Mouse (Mus musculus) heart, embryonic 16.5 days (tissue): ENCODE data around the gene Thoc5. TPM values are rescaled to one million over a fixed set of nuclear protein-coding genes. Genes with fewer than 3 reads are reported as not detected.

Experiments
- ATAC-seq: fragments of 200-750 bp; cut with Nextera tagmentation; replicated peaks from 2 replicates; pipeline ENCODE4 v1.8.0; 2017; ENCODE audit warnings: moderate number of reproducible peaks; ENCODE audit not compliant: insufficient read depth, low FRiP score; ENCODE audit errors: extremely low read depth
- H3K27ac ChIP-seq: fragments of 300-500 bp; sonication (generic); 2 replicates; pipeline ENCODE4 v1.5.1; 2014; ENCODE audit warnings: mild to moderate bottlenecking, low read length, control low read depth, moderate library complexity
- H3K27me3 ChIP-seq: fragments of 300-500 bp; sonication (generic); 2 replicates; pipeline ENCODE4 v1.6.1; 2014; ENCODE audit warnings: low read length, mixed read lengths; ENCODE audit not compliant: control insufficient read depth, insufficient read depth
- H3K36me3 ChIP-seq: fragments of 300-500 bp; sonication (generic); 2 replicates; pipeline ENCODE4 v1.6.1; 2014; ENCODE audit not compliant: control insufficient read depth, insufficient read depth
- H3K4me1 ChIP-seq: fragments of 300-500 bp; sonication (generic); 2 replicates; pipeline ENCODE4 v1.6.1; 2014; ENCODE audit warnings: low read length, mixed read lengths; ENCODE audit not compliant: control insufficient read depth, insufficient read depth
- H3K4me2 ChIP-seq: fragments of 300-500 bp; sonication (generic); 2 replicates; pipeline ENCODE4 v1.6.1; 2014; ENCODE audit warnings: low read depth, mild to moderate bottlenecking, control low read depth, low read length
- H3K4me3 ChIP-seq: fragments of 300-500 bp; sonication (generic); 2 replicates; pipeline ENCODE4 v1.5.1; 2014; ENCODE audit warnings: mild to moderate bottlenecking, control low read depth, low read length
- H3K9ac ChIP-seq: fragments of 300-500 bp; sonication (generic); 2 replicates; pipeline ENCODE4 v1.6.1; 2014; ENCODE audit warnings: low read length, control low read depth
- H3K9me3 ChIP-seq: fragments of 300-500 bp; sonication (generic); replicated peaks from 2 replicates; pipeline ENCODE4 v1.6.1; 2016; ENCODE audit warnings: low read length; ENCODE audit not compliant: control insufficient read depth
- WGBS: fragments of 180-500 bp; shearing (Covaris S2); extraction: QIAGEN DNeasy Blood & Tissue Kit; methylation state at CpG from one replicate; pipeline ENCODE4 v1.1.7; 2014; 5-methylcytosine and 5-hydroxymethylcytosine counted together
- polyA plus RNA-seq: library from polyadenylated mRNA; unstranded; fragments of >200 nt; fragmentation: Nextera tagmentation; extraction: Ambion mirVana; gene quantifications from 2 replicates; pipeline ENCODE4 v1.2.1, GENCODE M21; 2015

The Thoc5 gene
- polyA plus RNA-seq = 23.4 and 25.9 TPM in 2 replicates

DNA sequence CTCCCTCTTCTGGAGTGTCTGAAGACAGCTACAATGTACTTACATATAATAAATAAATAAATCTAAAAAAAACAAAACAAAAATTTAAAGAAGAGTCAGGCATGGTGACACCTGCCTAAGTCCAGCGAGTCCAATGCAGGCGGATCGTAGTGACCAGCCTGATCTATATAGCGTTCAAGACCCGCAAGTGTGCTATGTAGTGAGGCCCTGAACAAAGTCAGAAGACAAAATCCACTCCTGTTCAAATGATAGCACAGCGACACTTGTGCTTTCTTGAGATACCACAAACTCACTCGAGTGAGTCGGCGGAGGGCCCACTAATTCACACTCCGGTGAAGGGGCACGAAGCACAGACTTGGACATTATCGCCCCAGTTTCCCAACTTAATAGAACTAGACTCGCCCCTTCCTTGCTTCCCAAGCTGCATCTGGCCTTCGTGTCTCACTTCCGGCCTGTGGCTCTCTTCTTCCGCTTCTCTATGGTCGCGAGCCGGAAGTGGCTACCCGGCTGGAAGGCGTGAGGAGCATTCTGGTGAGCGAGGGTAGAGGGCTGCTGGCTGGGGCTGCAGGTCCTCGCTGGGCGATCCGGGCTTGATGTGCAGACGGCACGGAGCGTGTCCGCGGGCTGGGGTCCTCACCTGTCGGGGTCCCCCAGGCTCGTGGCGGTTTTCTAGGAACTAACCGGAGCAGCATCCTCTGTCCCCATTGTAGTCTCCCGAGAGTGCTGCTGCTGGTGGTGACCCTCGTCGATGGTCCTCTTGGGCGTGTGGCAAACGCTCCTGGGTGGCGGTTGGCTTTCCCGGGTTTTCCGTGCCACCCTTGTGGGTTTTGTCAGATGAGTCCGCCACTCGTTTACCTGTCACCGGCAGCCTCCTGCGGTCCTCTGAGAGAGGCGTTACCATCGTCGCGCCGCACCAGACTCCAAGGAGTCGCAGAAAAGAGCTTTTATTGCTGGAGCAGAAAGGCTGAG lies at the start of gene Thoc5:
Gene Thoc5, plus strand, starts transcription at position 473 of the 969 bp plus-strand sequence.
- H3K36me3 ChIP-seq = peaks cover 3% of the 10 kb centered on the region; the same call in 1 of the 2 replicates
- peak within 1 kb of the TSS; percentile 90 for H3K9ac ChIP-seq
- peak within 1 kb of the TSS; percentile 76 for H3K27ac ChIP-seq
- peak within 1 kb of the TSS; percentile 94 for H3K4me3 ChIP-seq
- H3K27me3 ChIP-seq = no peaks in the 10 kb centered on the region
- peaks cover 7% of the 10 kb centered on the region for H3K4me1 ChIP-seq
- WGBS = 3% methylated on average over 52 of the region's 52 CpGs
- H3K9me3 ChIP-seq = no peaks in the 10 kb centered on the region
- ATAC-seq = peak; percentile 83
- H3K4me2 ChIP-seq = peak within 1 kb of the TSS; percentile 99

DNA sequence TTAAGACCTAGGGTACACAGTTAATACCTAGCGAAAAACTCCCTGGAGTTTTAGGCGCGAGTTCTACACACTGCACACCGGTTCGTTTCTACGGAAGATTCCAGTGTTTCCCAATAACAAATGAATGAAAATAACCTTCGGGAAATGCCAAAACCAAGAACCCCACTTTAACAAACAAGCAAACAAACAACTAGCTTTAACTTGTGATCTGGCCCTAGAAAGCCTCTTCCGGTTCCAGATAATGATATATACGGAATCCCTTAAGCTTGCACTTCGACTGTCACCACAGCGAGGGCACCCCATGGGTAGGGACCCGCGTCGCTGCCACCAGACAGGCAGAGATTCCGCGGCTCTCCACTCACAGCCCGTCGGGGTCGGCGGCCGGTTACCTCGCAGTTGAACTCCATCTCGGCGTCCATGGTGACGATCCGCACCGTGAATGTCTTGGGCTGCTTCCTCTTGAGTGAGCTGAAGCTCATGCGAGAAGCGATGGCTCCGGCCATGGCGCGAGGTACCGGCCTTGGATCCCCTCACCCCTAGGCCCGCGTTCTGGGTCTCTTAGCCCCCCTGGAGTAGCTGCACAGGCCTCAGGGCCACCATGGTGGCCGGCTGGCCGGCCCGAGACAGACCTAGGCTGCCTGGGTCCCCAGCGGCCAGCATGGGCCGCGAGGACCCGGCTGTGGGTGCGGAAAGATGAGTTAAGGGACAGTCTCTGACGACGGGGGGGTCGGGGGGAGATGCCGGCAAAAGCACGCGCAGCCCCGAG lies 46.5 kb upstream of the Thoc5 start:
- H3K27ac ChIP-seq = peak overlapping the region; percentile 91
- no peaks in the 10 kb centered on the region for H3K36me3 ChIP-seq
- peaks cover 5% of the 10 kb centered on the region for H3K4me1 ChIP-seq
- WGBS = under 1% methylated on average over 50 of the region's 50 CpGs
- peak; percentile 14 for ATAC-seq
- H3K9me3 ChIP-seq = no peaks in the 10 kb centered on the region; the same call in 1 of the 2 replicates
- H3K9ac ChIP-seq = peak overlapping the region; percentile 100
- H3K4me2 ChIP-seq = peak overlapping the region; percentile 74
- H3K4me3 ChIP-seq = peak overlapping the region; percentile 99
- H3K27me3 ChIP-seq = no peaks in the 10 kb centered on the region

GRCm38 (mm10) chr11:4849258-4849943 lies 45.7 kb upstream of the Thoc5 start, which contains the start of gene Nf2:
Gene Nf2 (minus strand): TSS chr11:4849536.
- Histone ChIP-seq H3K27me3 (no peaks in the 10 kb centered on the region), H3K4me2 (peak within 1 kb of the TSS; percentile 74), H3K36me3 (no peaks in the 10 kb centered on the region), H3K27ac (peak within 1 kb of the TSS; percentile 91), H3K4me1 (peaks cover 5% of the 10 kb centered on the region), H3K9me3 (no peaks in the 10 kb centered on the region; the same call in 1 of the 2 replicates), H3K9ac (peak within 1 kb of the TSS; percentile 100), H3K4me3 (peak within 1 kb of the TSS; percentile 99)
- under 1% methylated on average over 52 of the region's 60 CpGs for WGBS
- peak; percentile 99 for ATAC-seq

DNA sequence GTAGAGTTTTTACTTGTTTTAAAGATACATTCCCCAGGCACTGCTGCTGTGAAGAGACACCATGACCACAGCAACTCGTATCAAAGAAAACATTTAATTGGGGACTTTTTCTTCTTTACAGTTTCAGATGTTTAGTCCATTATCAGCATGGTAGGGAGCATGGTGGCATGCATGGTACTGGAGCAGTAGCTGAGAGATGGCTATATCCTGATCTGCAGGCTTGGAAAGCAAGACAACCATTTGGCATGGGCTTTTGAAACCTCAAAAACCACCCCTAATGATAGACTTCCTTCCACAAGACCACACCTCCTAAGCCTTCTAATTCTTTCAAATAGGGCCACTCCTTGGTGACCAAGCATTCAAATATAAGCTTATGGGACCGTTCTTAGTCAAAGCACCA lies 44.7 kb upstream of the Thoc5 start:
- 97% methylated on average over 2 of the region's 2 CpGs for WGBS
- H3K4me3 ChIP-seq = no peak overlapping the region

DNA sequence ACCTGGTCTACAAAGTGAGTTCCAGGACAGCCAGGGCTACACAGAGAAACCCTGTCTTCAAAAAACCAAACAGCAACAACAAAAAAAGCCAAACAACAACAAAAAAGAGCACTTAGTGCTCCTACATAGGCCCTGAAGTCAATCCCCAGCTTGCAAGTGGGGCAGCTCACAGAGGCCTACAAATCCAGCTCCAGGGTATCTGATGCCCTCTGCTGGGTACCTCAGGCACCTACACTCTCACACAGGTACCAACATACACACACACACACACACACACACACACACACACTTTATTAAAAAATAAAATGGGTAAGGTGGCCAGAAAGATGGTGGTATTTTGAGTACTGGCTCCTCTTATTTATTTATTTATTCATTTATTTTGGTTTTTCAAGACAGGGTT lies 42.1 kb upstream of the Thoc5 start:
- H3K4me1 ChIP-seq = peaks cover under 1% of the 10 kb centered on the region
- H3K9me3 ChIP-seq = no peaks in the 10 kb centered on the region; the same call in 1 of the 2 replicates
- no peak overlapping the region for H3K27ac ChIP-seq
- no peak overlapping the region for H3K9ac ChIP-seq
- no peaks in the 10 kb centered on the region for H3K27me3 ChIP-seq
- H3K36me3 ChIP-seq = no peaks in the 10 kb centered on the region
- no peak overlapping the region for H3K4me3 ChIP-seq
- H3K4me2 ChIP-seq = no peak overlapping the region
- ATAC-seq = no peak

More for the DNA sequence above, 44.7 kb upstream of the Thoc5 start:
- H3K4me1 ChIP-seq = peaks cover 5% of the 10 kb centered on the region
- no peak overlapping the region for H3K27ac ChIP-seq
- no peaks in the 10 kb centered on the region for H3K36me3 ChIP-seq
- H3K9me3 ChIP-seq = no peaks in the 10 kb centered on the region; the same call in 1 of the 2 replicates
- H3K4me2 ChIP-seq = no peak overlapping the region
- H3K27me3 ChIP-seq = no peaks in the 10 kb centered on the region
- no peak for ATAC-seq
- H3K9ac ChIP-seq = no peak overlapping the region

DNA sequence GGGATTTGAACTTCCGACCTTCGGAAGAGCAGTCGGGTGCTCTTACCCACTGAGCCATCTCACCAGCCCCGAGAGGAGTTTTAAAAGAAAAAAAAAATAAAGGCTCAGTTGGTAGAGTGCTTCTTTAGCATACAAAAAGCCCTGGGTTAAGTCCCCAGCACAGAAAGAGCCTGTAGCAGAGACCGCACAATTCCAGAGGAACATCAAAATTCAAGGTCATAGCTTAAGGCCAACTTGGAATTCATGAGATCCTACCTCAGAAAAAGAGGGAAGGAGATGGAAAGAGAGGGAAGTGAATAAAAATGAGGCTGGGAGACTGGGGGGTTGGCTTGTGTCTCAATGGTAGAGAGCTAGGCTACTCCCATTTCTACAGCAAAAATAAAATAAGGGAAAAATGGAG lies 40.9 kb upstream of the Thoc5 start:
- no peak overlapping the region for H3K27ac ChIP-seq
- no peak overlapping the region for H3K4me3 ChIP-seq
- no peaks in the 10 kb centered on the region for H3K36me3 ChIP-seq
- no peaks in the 10 kb centered on the region for H3K27me3 ChIP-seq
- ATAC-seq = no peak
- H3K9me3 ChIP-seq = no peaks in the 10 kb centered on the region; the same call in 1 of the 2 replicates
- no peak overlapping the region for H3K9ac ChIP-seq
- no peak overlapping the region for H3K4me2 ChIP-seq
- 94% methylated on average over 5 of the region's 5 CpGs for WGBS
- H3K4me1 ChIP-seq = no peaks in the 10 kb centered on the region

DNA sequence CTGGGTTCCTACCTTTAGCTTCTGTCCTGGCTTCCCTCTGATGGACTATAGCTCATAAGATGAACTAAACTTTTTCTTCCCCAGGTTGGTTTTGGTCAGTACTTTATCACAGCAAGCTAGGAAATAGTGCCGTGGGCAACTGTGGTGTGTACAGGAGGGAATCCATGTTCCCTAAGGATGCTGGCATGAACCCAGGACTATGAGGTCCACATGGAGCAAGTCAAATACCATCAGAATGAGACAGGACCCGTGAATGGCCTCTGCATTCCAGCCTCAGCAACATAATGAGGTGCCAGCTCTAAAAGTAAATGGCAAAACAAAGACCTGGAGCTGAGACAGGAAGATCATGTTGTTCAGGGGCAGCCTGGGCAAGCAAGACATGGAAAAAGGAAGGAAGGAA lies 36.7 kb upstream of the Thoc5 start:
- WGBS = 33% methylated on average over 2 of the region's 2 CpGs
- no peaks in the 10 kb centered on the region for H3K36me3 ChIP-seq
- H3K4me2 ChIP-seq = no peak overlapping the region
- H3K4me3 ChIP-seq = no peak overlapping the region
- no peak overlapping the region for H3K9ac ChIP-seq
- no peaks in the 10 kb centered on the region for H3K27me3 ChIP-seq
- no peaks in the 10 kb centered on the region for H3K4me1 ChIP-seq
- no peaks in the 10 kb centered on the region for H3K9me3 ChIP-seq
- no peak for ATAC-seq
- no peak overlapping the region for H3K27ac ChIP-seq

- H3K4me3 ChIP-seq = no peak overlapping the region
- WGBS = 32% methylated on average over 1 of the region's 1 CpGs
- no peak for ATAC-seq
- no peaks in the 10 kb centered on the region for H3K36me3 ChIP-seq
- no peak overlapping the region for H3K4me2 ChIP-seq
- H3K27me3 ChIP-seq = no peaks in the 10 kb centered on the region
- no peak overlapping the region for H3K9ac ChIP-seq
- no peak overlapping the region for H3K27ac ChIP-seq
- no peaks in the 10 kb centered on the region for H3K4me1 ChIP-seq
- no peaks in the 10 kb centered on the region for H3K9me3 ChIP-seq
Observed at GRCm38 (mm10) chr11:4860986-4861385, 34.1 kb upstream of the Thoc5 start.
